Mouse (Mus musculus) C2C12 (cell line): Measurements from ENCODE around the gene Espn.

Experiments used
- CEBPB ChIP-seq: IDR thresholded peaks from one replicate; pipeline ENCODE4 v1.6.1; 2011; ENCODE audit warnings: low read depth, mild to moderate bottlenecking, control low read depth, moderate library complexity
- CTCF ChIP-seq: IDR thresholded peaks from one replicate; pipeline ENCODE4 v1.5.1; 2011; ENCODE audit not compliant: control insufficient read depth, insufficient read depth, insufficient read length
- FOSL1 ChIP-seq: IDR thresholded peaks from one replicate; pipeline ENCODE4 v1.8.0; 2011; ENCODE audit warnings: mild to moderate bottlenecking, low read length; ENCODE audit not compliant: poor library complexity, insufficient read depth, severe bottlenecking
- MAX ChIP-seq: IDR thresholded peaks from one replicate; pipeline ENCODE4 v1.6.1; 2011; ENCODE audit warnings: mild to moderate bottlenecking, control low read depth
- MYOG ChIP-seq: IDR thresholded peaks from one replicate; pipeline ENCODE4 v1.6.1; 2011; ENCODE audit not compliant: control insufficient read depth, insufficient read length; ENCODE audit errors: extremely low read depth
- USF1 ChIP-seq: IDR thresholded peaks from one replicate; pipeline ENCODE4 v1.6.1; 2011; ENCODE audit warnings: low read depth, mild to moderate bottlenecking, control low read depth, moderate library complexity

DNA sequence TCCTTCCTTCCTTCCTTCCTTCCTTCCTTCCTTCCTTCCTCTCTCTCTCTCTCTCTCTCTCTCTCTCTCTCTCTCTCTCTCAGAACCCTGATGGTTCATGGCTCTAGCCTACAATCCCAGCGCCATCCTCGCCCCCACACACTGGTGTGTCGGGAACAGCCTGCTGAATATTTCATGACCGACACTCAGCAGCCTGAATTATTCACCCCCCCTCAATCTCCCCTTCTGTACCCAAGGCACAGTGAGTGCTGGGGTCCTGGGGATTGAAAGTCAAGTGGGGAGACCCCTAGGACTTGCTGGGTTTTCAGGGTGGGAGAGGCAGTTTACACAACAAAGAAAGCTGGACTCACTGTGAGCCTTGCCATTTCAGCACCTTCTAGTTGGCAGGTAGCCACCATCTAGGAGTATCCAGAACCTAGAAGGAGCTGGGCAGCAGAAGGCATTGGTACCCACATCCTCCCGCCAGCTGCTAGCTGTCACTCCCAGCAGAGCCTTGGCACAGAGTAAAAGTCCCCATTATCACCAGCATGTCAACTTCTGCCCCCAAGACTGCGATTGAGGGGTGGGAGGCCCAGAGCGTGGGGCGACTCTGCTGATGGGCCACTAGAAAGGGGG is 10.5 kb downstream of the Espn start:
- no peak for TF ChIP-seq CTCF
- no peak for TF ChIP-seq MYOG
- no peak for TF ChIP-seq MAX
- TF ChIP-seq FOSL1: no peak
- TF ChIP-seq CEBPB: no peak
- TF ChIP-seq USF1: no peak
